Mouse (Mus musculus): Measurements from ENCODE around the gene Pik3r5.

Gene Pik3r5

GRCm38 (mm10) chr11:68401428-68401827, 30.5 kb upstream of the Pik3r5 start:
- no peak for DNase-seq

- DNase-seq, result no peak
These were observed 27.7 kb upstream of the Pik3r5 start for GRCm38 (mm10) chr11:68404185-68404584.

GRCm38 (mm10) chr11:68405576-68405975, 26.3 kb upstream of the Pik3r5 start:
- no peak for DNase-seq

GRCm38 (mm10) chr11:68407266-68407926, 24.5 kb upstream of the Pik3r5 start:
- DNase-seq, result no peak

- DNase-seq, result peak; percentile 81 to 82
These were observed 23.8 kb upstream of the Pik3r5 start for GRCm38 (mm10) chr11:68408127-68408526.

- no peak for DNase-seq
These were observed 14.9 kb upstream of the Pik3r5 start for GRCm38 (mm10) chr11:68417001-68417400.

GRCm38 (mm10) chr11:68417831-68418230, 14.1 kb upstream of the Pik3r5 start:
- no peak for DNase-seq

- DNase-seq, result no peak
These were observed 6.2 kb upstream of the Pik3r5 start for GRCm38 (mm10) chr11:68425492-68426315.

GRCm38 (mm10) chr11:68427083-68427570, 4.8 kb upstream of the Pik3r5 start:
- no peak for DNase-seq

GRCm38 (mm10) chr11:68430662-68431061, 1.3 kb upstream of the Pik3r5 start:
- DNase-seq, result no peak

GRCm38 (mm10) chr11:68432361-68433021, 570 bp downstream of the Pik3r5 start:
- DNase-seq, result no peak

- no peak for DNase-seq
These were observed 1.6 kb downstream of the Pik3r5 start for GRCm38 (mm10) chr11:68433534-68433933.

- no peak for DNase-seq
These were observed 2.8 kb downstream of the Pik3r5 start for GRCm38 (mm10) chr11:68434697-68435096.

GRCm38 (mm10) chr11:68435601-68436000, 3.7 kb downstream of the Pik3r5 start:
- DNase-seq, result no peak

- no peak for DNase-seq
These were observed 4.5 kb downstream of the Pik3r5 start for GRCm38 (mm10) chr11:68436376-68436775.

GRCm38 (mm10) chr11:68440100-68440499, 8.2 kb downstream of the Pik3r5 start:
- DNase-seq, result no peak

- DNase-seq, result no peak
These were observed 9.0 kb downstream of the Pik3r5 start for GRCm38 (mm10) chr11:68440965-68441364.

- DNase-seq, result no peak
These were observed 10.4 kb downstream of the Pik3r5 start for GRCm38 (mm10) chr11:68442346-68442745.

- no peak for DNase-seq
These were observed 11.2 kb downstream of the Pik3r5 start for GRCm38 (mm10) chr11:68442983-68443638.

GRCm38 (mm10) chr11:68445901-68446300, 14.0 kb downstream of the Pik3r5 start:
- DNase-seq, result no peak

- DNase-seq, result no peak
These were observed 14.6 kb downstream of the Pik3r5 start for GRCm38 (mm10) chr11:68446547-68446946.

GRCm38 (mm10) chr11:68447242-68447641, 15.3 kb downstream of the Pik3r5 start:
- no peak for DNase-seq

GRCm38 (mm10) chr11:68448356-68448755, 16.4 kb downstream of the Pik3r5 start:
- DNase-seq, result no peak

Data from cerebellum, adult 18-20 months (tissue).